In genomic region chr8:11393161-11393560, GRCm38 (mm10) we compare ENCODE assay signal across 8 mouse cellular contexts.
A peak's percentile ranks its signal among the peaks of the same experiment; 100 is the strongest.
DNase-seq lines count a peak whose midpoint lies in the region; ATAC-seq and TF ChIP-seq lines count a peak whose summit lies in the region.

No protein-coding gene starts in this region.

- peaks cover 8% of the 10 kb centered on the region; the same call in 1 of the 2 replicates for H3K9me3 ChIP-seq in limb, embryonic 13.5 days

- H3K4me1 ChIP-seq in limb, embryonic 13.5 days, result peaks cover 30% of the 10 kb centered on the region

- intact Hi-C loops in gastrocnemius, adult 2 months (cut with DNase I), result loop anchor here (2.0 kb wide), 1 partner anchor 80 kb away; the partner anchor contains the start of genes Col4a1 and Col4a2

- H3K27ac ChIP-seq in gastrocnemius, adult 2 months, result peak overlapping the region; percentile 78
- peak overlapping the region; percentile 72 for H3K27ac ChIP-seq in limb, embryonic 13.5 days

- ATAC-seq in limb, embryonic 13.5 days (ENCODE audit: low FRiP score, low read depth), result peak; percentile 32
- no peak for ATAC-seq in inflammation-experienced regulatory T-cells, adult 6 months

- no peaks in the 10 kb centered on the region for H3K27me3 ChIP-seq in limb, embryonic 13.5 days

- peak overlapping the region; percentile 8; the same call in 1 of the 2 replicates for H3K4me3 ChIP-seq in gastrocnemius, adult 2 months
- H3K4me3 ChIP-seq in limb, embryonic 13.5 days, result no peak overlapping the region

- H3K9ac ChIP-seq in limb, embryonic 13.5 days, result no peak overlapping the region

- no peak for TF ChIP-seq CTCF in gastrocnemius, adult 2 months (IDR thresholded peaks at IDR 0.05)

- no peaks in the 10 kb centered on the region for H3K36me3 ChIP-seq in limb, embryonic 13.5 days

- H3K4me2 ChIP-seq in limb, embryonic 13.5 days (replicated peaks), result no peak overlapping the region

- peak; percentile 57 for DNase-seq in gastrocnemius, adult 2 months
- no peak for DNase-seq in gastrocnemius, adult 8-10 months (ENCODE audit: low spot score in 2 of 2)
- peak; percentile 38 for DNase-seq in urinary bladder, postnatal 25 days (ENCODE audit: low spot score)
- DNase-seq in urinary bladder, adult 2 months (ENCODE audit: low spot score), result no peak
- no peak for DNase-seq in ovary, postnatal 36 days (ENCODE audit: low spot score)
- DNase-seq in right cerebral cortex, postnatal 25 days, result no peak

- 50% methylated on average over 7 of the region's 7 CpGs for WGBS in limb, embryonic 13.5 days

Comparison
In these comparisons a context has a peak if more than half of its experiments do, and no peak if none do; other contexts are left out.
1. DNase-seq: peak in gastrocnemius, adult 2 months (single experiment) and urinary bladder, postnatal 25 days (single experiment); none in gastrocnemius, adult 8-10 months (0 of 2), urinary bladder, adult 2 months (single experiment), ovary, postnatal 36 days (single experiment) and right cerebral cortex, postnatal 25 days (single experiment).